Mouse (Mus musculus): ENCODE measurements at regions not wholly inside any gene's neighbourhood (a gene's known extent, or its start where the extent isn't known, plus 50 kb on each side); places are given as distances from the start of the nearest gene placed in this dataset.

DNA sequence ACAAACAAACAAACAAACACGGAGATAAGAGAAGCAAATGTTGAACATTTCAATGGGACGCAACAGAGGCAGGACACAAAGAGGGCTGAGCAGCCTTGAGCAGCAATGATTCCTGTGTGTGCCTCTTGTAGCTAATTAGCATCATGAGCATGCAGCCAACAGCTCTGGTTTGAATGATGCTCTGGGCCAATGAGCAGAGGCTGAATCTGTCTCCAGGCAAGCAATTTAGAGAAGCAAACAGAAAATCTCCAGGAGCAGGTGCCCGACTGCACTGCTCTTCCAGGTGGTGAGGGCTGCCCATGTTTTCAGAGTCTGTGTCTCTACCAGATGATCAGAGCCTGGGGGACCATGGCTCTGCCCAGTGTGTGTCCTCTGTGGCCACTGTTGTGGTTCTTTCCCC is 532.2 kb upstream of the Tnp1 start:
- TF ChIP-seq CTCF (IDR thresholded peaks at IDR 0.05; ENCODE audit: low read depth, low read length), result no peak
- no peak for TF ChIP-seq GATA1 (IDR thresholded peaks at IDR 0.05; ENCODE audit: borderline replicate concordance, low read length)
- TF ChIP-seq TAL1 (conservative IDR thresholded peaks at IDR 0.05; ENCODE audit: low read depth, low read length), result no peak
- TF ChIP-seq POLR2AphosphoS5 (IDR thresholded peaks at IDR 0.05; ENCODE audit: insufficient replicate concordance, low read depth, low read length), result no peak
